Mouse (Mus musculus) CH12.LX (cell line): Measurements from ENCODE around the gene 2300002M23Rik.

Source experiments
- POLR2A ChIP-seq: IDR thresholded peaks from 2 replicates; pipeline ENCODE4 v1.6.1; 2011; ENCODE audit warnings: low read depth, mild to moderate bottlenecking, improper control_type of control experiment, low read length
- UBTF ChIP-seq: IDR thresholded peaks from 2 replicates; pipeline ENCODE4 v1.6.1; 2012; ENCODE audit warnings: low read depth, mild to moderate bottlenecking, inconsistent platforms, low read length, improper control_type of control experiment, moderate library complexity
- ZKSCAN1 ChIP-seq: IDR thresholded peaks from 2 replicates; pipeline ENCODE4 v1.6.1; 2012; ENCODE audit warnings: low read depth, inconsistent platforms, low read length, improper control_type of control experiment, borderline replicate concordance

DNA sequence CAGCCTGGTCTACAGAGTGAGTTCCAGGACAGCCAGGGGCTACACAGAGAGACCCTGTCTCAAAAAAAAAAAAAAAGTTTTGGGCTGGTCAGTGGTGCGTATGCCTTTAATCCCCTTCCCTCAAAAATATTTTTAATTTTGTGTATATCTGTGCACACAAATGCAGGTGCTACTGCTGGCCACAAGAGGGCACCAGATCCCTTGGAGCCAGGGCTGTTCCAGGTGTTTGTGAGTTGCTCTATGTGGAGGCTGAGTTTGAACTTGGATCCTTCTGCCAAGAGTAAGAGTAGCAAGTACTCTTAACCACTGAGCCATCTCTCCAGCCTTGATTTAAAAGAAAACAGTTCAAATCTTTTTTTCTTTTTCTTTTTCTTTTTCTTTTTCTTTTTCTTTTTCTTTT lies 15.7 kb downstream of the 2300002M23Rik start:
- TF ChIP-seq UBTF (no peak), ZKSCAN1 (no peak), POLR2A (no peak)
